Mouse (Mus musculus) intestine, embryonic 14.5 days (tissue): ENCODE data around the gene Igfbp7. TPM values are rescaled to one million over a fixed set of nuclear protein-coding genes. Genes with fewer than 3 reads are reported as not detected.

Source experiments
- ATAC-seq: fragments of 200-750 bp; cut with Nextera tagmentation; replicated peaks from 2 replicates; pipeline ENCODE4 v1.8.0; 2017; ENCODE audit warnings: low read depth, moderate number of reproducible peaks, moderate TSS enrichment, moderate library complexity; ENCODE audit not compliant: low FRiP score, low TSS enrichment
- DNase-seq: peaks from one replicate; pipeline ENCODE4 v3.0.0-alpha.2; 2018; ENCODE audit warnings: low spot score
- H3K27ac ChIP-seq: fragments of 300-500 bp; sonication (generic); 2 replicates; pipeline ENCODE4 v1.5.1; 2014; ENCODE audit warnings: low read depth, mild to moderate bottlenecking, control low read depth
- H3K27me3 ChIP-seq: fragments of 300-500 bp; sonication (generic); replicated peaks from 2 replicates; pipeline ENCODE4 v1.6.1; 2014; ENCODE audit warnings: low read length, control low read depth; ENCODE audit not compliant: control insufficient read depth, insufficient read depth
- H3K36me3 ChIP-seq: fragments of 300-500 bp; sonication (generic); 2 replicates; pipeline ENCODE4 v1.6.1; 2014; ENCODE audit warnings: low read length, control low read depth; ENCODE audit not compliant: control insufficient read depth, insufficient read depth
- H3K4me1 ChIP-seq: fragments of 300-500 bp; sonication (generic); replicated peaks from 2 replicates; pipeline ENCODE4 v1.6.1; 2014; ENCODE audit warnings: low read length, control low read depth, mixed read lengths; ENCODE audit not compliant: control insufficient read depth, insufficient read depth
- H3K4me2 ChIP-seq: fragments of 300-500 bp; sonication (generic); 2 replicates; pipeline ENCODE4 v1.6.1; 2014; ENCODE audit warnings: low read length
- H3K4me3 ChIP-seq: fragments of 300-500 bp; sonication (generic); 2 replicates; pipeline ENCODE4 v1.5.1; 2014; ENCODE audit warnings: low read depth, low read length, control low read depth, mixed read lengths
- H3K9ac ChIP-seq: fragments of 300-500 bp; sonication (generic); 2 replicates; pipeline ENCODE4 v1.6.1; 2014; ENCODE audit warnings: mild to moderate bottlenecking, low read length
- H3K9me3 ChIP-seq: fragments of 300-500 bp; sonication (generic); 2 replicates; pipeline ENCODE4 v1.6.1; 2016; ENCODE audit warnings: low read length, control low read depth; ENCODE audit not compliant: control insufficient read depth
- WGBS: fragments of 180-500 bp; shearing (Covaris S2); extraction: QIAGEN DNeasy Blood & Tissue Kit; methylation state at CpG from one replicate; pipeline ENCODE4 v1.1.7; 2014; 5-methylcytosine and 5-hydroxymethylcytosine counted together
- polyA plus RNA-seq: library from polyadenylated mRNA; unstranded; fragments of >200 nt; fragmentation: Nextera tagmentation; extraction: Ambion mirVana; gene quantifications from 2 replicates; pipeline ENCODE4 v1.2.1, GENCODE M21; 2014

Gene Igfbp7
- polyA plus RNA-seq, 1 experiment from 2014 or later = 57.9 TPM

GRCm38 (mm10) chr5:77357405-77358149 lies 50.3 kb downstream of the Igfbp7 start:
- H3K27ac ChIP-seq = peak overlapping the region; percentile 82
- peak overlapping the region; percentile 30 for H3K4me3 ChIP-seq
- 11% methylated on average over 22 of the region's 22 CpGs for WGBS
- H3K9ac ChIP-seq = peak overlapping the region; percentile 44
- H3K27me3 ChIP-seq = no peaks in the 10 kb centered on the region
- peak overlapping the region; percentile 61 for H3K4me2 ChIP-seq
- no peaks in the 10 kb centered on the region for H3K9me3 ChIP-seq
- H3K36me3 ChIP-seq = no peaks in the 10 kb centered on the region
- H3K4me1 ChIP-seq = peaks cover 20% of the 10 kb centered on the region
- DNase-seq (peak; percentile 74), ATAC-seq (peak; percentile 69)

DNA sequence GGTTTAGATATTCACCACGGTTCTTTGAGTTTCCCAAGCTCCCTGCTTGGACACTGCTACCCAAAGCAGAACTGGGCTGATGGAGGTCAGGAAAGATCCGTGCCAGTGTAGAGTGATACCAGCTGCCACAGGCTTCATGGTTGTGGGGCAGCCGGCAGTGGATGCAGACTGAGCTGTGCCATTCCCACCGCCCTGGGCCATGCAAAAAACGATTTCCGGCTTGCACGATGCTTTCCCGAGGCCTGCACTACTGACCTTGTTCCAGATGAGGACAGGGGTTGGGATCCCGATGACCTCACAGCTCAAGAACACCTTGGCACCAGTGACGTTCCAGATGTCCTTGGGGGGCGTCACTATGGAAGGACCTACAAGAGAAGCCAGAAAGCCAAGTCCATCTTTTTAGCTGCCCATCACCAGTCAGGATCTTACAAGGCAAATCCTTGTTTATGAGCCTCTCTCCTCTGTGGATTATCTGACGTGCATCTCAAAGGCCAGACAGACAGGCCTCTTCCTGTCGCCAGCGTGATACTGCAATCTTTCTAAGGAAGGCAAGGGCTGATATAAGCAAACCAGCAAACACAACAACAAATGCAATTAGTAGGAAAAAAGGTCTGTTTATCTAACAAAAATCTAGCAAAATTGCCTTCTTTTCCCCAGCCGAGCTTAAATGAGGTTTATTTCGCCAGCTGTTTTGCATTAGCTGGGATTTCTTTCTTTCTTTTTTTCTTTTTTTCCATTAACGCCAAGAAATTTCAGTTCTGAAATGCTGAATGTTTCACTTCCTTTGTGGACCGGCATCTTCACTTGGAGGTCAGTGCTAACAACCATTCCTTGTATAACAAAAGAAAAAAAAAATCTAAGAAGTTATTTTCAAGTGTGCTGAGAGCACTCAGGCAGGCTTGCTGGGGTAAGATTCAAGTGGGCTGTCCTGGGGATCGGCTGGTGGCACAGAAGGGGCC lies 52.3 kb downstream of the Igfbp7 start:
- Histone ChIP-seq H3K36me3 (no peaks in the 10 kb centered on the region), H3K4me2 (no peak overlapping the region), H3K9ac (no peak overlapping the region), H3K4me3 (no peak overlapping the region), H3K27me3 (no peaks in the 10 kb centered on the region), H3K27ac (peak overlapping the region; percentile 47; the same call in 1 of the 2 replicates), H3K9me3 (no peaks in the 10 kb centered on the region), H3K4me1 (peaks cover 20% of the 10 kb centered on the region)
- ATAC-seq (no peak), DNase-seq (no peak)
- 71% methylated on average over 19 of the region's 19 CpGs for WGBS

- Histone ChIP-seq H3K36me3 (peaks cover 8% of the 10 kb centered on the region), H3K4me3 (peak overlapping the region; percentile 14; the same call in 1 of the 2 replicates), H3K27me3 (no peaks in the 10 kb centered on the region), H3K27ac (no peak overlapping the region), H3K9ac (no peak overlapping the region), H3K4me2 (peak overlapping the region; percentile 40), H3K9me3 (no peaks in the 10 kb centered on the region), H3K4me1 (peaks cover 20% of the 10 kb centered on the region)
- WGBS = 10% methylated on average over 16 of the region's 16 CpGs
- DNase-seq (peak; percentile 96), ATAC-seq (peak; percentile 52; the same call in 1 of the 2 replicates)
Observed at GRCm38 (mm10) chr5:77354361-77354787, 53.5 kb downstream of the Igfbp7 start.

DNA sequence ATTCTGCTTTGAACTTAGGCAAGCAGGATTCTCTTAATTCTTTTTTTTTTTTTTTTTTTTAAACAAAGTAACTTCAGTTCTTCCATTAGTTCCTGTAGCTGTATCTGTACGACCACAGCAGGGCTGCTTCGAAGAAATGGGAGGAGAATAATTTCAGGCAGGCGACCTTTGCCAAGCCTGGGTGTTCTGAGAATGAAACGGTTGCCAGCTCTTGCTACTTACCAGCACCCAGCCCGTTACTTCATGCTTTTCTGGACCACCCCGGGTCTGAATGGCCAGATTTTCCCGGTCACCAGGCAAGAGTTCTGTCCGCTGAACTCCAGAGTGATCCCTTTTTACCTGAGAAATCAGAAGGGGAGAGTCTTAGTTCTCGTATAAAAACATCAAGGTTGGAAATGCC lies 56.1 kb downstream of the Igfbp7 start:
- Histone ChIP-seq H3K27me3 (no peaks in the 10 kb centered on the region), H3K27ac (no peak overlapping the region), H3K9ac (no peak overlapping the region), H3K4me1 (0 out of 2 replicates have a peak, but pooled peaks cover 6% of the 10 kb centered on the region), H3K4me2 (no peak overlapping the region), H3K4me3 (no peak overlapping the region), H3K9me3 (no peaks in the 10 kb centered on the region), H3K36me3 (peaks cover 34% of the 10 kb centered on the region)
- no peak for DNase-seq
- WGBS = 81% methylated on average over 9 of the region's 9 CpGs
- no peak for ATAC-seq

DNA sequence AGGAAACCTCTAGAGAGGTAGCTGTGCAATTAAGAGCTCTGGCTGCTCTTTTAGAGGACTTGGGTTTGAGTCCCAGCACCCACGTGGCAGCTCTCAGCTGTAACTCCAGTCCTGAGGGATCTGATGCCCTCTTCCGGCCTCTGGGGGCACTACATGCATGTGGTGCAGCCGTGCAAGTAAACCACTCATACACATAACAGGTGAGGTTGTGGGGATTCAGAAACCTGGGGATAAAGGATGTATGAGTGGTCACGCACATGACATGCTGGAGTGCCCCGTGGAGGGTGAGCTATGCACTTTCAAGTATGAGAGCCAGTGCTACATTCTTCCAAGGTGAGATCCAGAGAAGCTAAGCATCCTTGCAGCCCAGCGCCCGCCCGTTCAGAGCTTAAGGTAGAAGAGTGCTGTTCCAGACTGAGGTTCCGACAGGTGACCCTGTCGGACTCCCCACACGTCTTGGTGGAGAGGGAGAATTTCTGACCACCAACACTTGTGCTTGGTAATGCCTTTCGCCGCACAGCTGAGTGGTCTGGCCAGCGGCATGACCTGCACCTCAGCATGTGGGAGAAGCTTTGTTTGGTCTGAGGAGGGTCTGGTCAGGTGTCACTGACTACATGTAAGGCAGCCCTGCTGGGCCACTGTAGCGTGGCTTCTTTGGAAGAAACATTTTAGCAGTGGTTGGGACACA lies 57.7 kb downstream of the Igfbp7 start:
- Histone ChIP-seq H3K4me2 (no peak overlapping the region), H3K9ac (no peak overlapping the region), H3K27ac (no peak overlapping the region), H3K36me3 (peaks cover 48% of the 10 kb centered on the region), H3K4me1 (0 out of 2 replicates have a peak, but pooled peaks cover 2% of the 10 kb centered on the region), H3K27me3 (no peaks in the 10 kb centered on the region), H3K9me3 (no peaks in the 10 kb centered on the region), H3K4me3 (no peak overlapping the region)
- ATAC-seq = no peak
- 94% methylated on average over 15 of the region's 15 CpGs for WGBS
- DNase-seq = no peak

GRCm38 (mm10) chr5:77348901-77349300 lies 58.9 kb downstream of the Igfbp7 start:
- ATAC-seq (no peak), DNase-seq (no peak)
- Histone ChIP-seq H3K36me3 (peaks cover 60% of the 10 kb centered on the region), H3K27me3 (no peaks in the 10 kb centered on the region), H3K27ac (no peak overlapping the region), H3K9ac (no peak overlapping the region), H3K4me3 (no peak overlapping the region), H3K4me1 (no peaks in the 10 kb centered on the region), H3K4me2 (no peak overlapping the region), H3K9me3 (no peaks in the 10 kb centered on the region)
- WGBS = 95% methylated on average over 8 of the region's 8 CpGs

GRCm38 (mm10) chr5:77340033-77340432 lies 67.8 kb downstream of the Igfbp7 start:
- Histone ChIP-seq H3K9ac (no peak overlapping the region), H3K27me3 (no peaks in the 10 kb centered on the region), H3K4me3 (no peak overlapping the region), H3K27ac (no peak overlapping the region), H3K9me3 (no peaks in the 10 kb centered on the region), H3K4me2 (no peak overlapping the region), H3K4me1 (no peaks in the 10 kb centered on the region), H3K36me3 (peaks cover 98% of the 10 kb centered on the region)
- DNase-seq (no peak), ATAC-seq (no peak)
- 87% methylated on average over 4 of the region's 4 CpGs for WGBS

GRCm38 (mm10) chr5:77330154-77330553 lies 77.7 kb downstream of the Igfbp7 start:
- DNase-seq = no peak
- WGBS = 78% methylated on average over 5 of the region's 5 CpGs
- Histone ChIP-seq H3K4me3 (no peak overlapping the region), H3K4me2 (no peak overlapping the region), H3K9ac (no peak overlapping the region), H3K36me3 (peaks cover 91% of the 10 kb centered on the region), H3K27ac (no peak overlapping the region), H3K9me3 (no peaks in the 10 kb centered on the region), H3K27me3 (no peaks in the 10 kb centered on the region), H3K4me1 (no peaks in the 10 kb centered on the region)
- no peak for ATAC-seq
